Mouse (Mus musculus) intestine, postnatal 0 days (tissue): Measurements from ENCODE around the gene Notch2. TPM values are rescaled to one million over a fixed set of nuclear protein-coding genes. Genes with fewer than 3 reads are reported as not detected.
A peak's percentile ranks its signal among the peaks of the same experiment; 100 is the strongest.

Experiments
- ATAC-seq: fragments of 200-750 bp; cut with Nextera tagmentation; 2 replicates; pipeline ENCODE4 v1.8.0; 2017; ENCODE audit warnings: mild to moderate bottlenecking, moderate TSS enrichment, moderate library complexity
- H3K27ac ChIP-seq: fragments of 300-500 bp; sonication (generic); 2 replicates; pipeline ENCODE4 v1.5.1; 2014; ENCODE audit warnings: mild to moderate bottlenecking, low read depth, low read length, moderate library complexity
- H3K27me3 ChIP-seq: fragments of 300-500 bp; sonication (generic); replicated peaks from 2 replicates; pipeline ENCODE4 v1.6.1; 2014; ENCODE audit warnings: low read length, mixed read lengths; ENCODE audit not compliant: control insufficient read depth, insufficient read depth
- H3K36me3 ChIP-seq: fragments of 300-500 bp; sonication (generic); 2 replicates; pipeline ENCODE4 v1.6.1; 2014; ENCODE audit warnings: mild to moderate bottlenecking, moderate library complexity; ENCODE audit not compliant: control insufficient read depth, insufficient read depth
- H3K4me1 ChIP-seq: fragments of 300-500 bp; sonication (generic); replicated peaks from 2 replicates; pipeline ENCODE4 v1.6.1; 2014; ENCODE audit warnings: antibody characterized with exemption, low read length, mixed read lengths; ENCODE audit not compliant: control insufficient read depth, insufficient read depth
- H3K4me2 ChIP-seq: fragments of 300-500 bp; sonication (generic); replicated peaks from 2 replicates; pipeline ENCODE4 v1.6.1; 2014; ENCODE audit warnings: low read depth, mild to moderate bottlenecking, moderate library complexity
- H3K4me3 ChIP-seq: fragments of 300-500 bp; sonication (generic); 2 replicates; pipeline ENCODE4 v1.5.1; 2014; ENCODE audit warnings: low read depth, low read length
- H3K9ac ChIP-seq: fragments of 300-500 bp; sonication (generic); 2 replicates; pipeline ENCODE4 v1.6.1; 2014; ENCODE audit warnings: mild to moderate bottlenecking, low read depth, low read length
- H3K9me3 ChIP-seq: fragments of 300-500 bp; sonication (generic); 2 replicates; pipeline ENCODE4 v1.6.1; 2016; ENCODE audit warnings: mixed run types; ENCODE audit not compliant: control insufficient read depth
- CTCF ChIP-seq: sonication (generic); IDR thresholded peaks from 2 replicates; pipeline ENCODE4 v1.5.1; 2016; ENCODE audit warnings: low read depth, mild to moderate bottlenecking, control low read depth, antibody characterized with exemption, moderate library complexity
- WGBS: fragments of 180-500 bp; shearing (Covaris S2); extraction: QIAGEN DNeasy Blood & Tissue Kit; methylation state at CpG from one replicate; pipeline ENCODE4 v1.1.7; 2014; 5-methylcytosine and 5-hydroxymethylcytosine counted together
- polyA plus RNA-seq: library from polyadenylated mRNA; unstranded; fragments of >200 nt; fragmentation: Nextera tagmentation; extraction: Ambion mirVana; gene quantifications from 2 replicates; pipeline ENCODE4 v1.2.1, GENCODE M21; 2015

Notch2 gene
- polyA plus RNA-seq, 1 experiment from 2014 or later = 4.9 TPM

- Histone ChIP-seq H3K36me3 (peaks cover 66% of the 10 kb centered on the region), H3K9me3 (peaks cover 6% of the 10 kb centered on the region; the same call in 1 of the 2 replicates), H3K4me3 (no peak overlapping the region), H3K9ac (no peak overlapping the region), H3K27ac (no peak overlapping the region), H3K4me1 (no peaks in the 10 kb centered on the region), H3K27me3 (no peaks in the 10 kb centered on the region), H3K4me2 (no peak overlapping the region)
- no peak for ATAC-seq
- WGBS = 76% methylated on average over 10 of the region's 10 CpGs
- no peak for TF ChIP-seq CTCF
Observed at GRCm38 (mm10) chr3:98101541-98101940, 88.2 kb downstream of the Notch2 start.

- peaks cover 65% of the 10 kb centered on the region for H3K36me3 ChIP-seq
- H3K4me1 ChIP-seq = no peaks in the 10 kb centered on the region
- TF ChIP-seq CTCF = no peak
- no peak overlapping the region for H3K4me3 ChIP-seq
- peaks cover 6% of the 10 kb centered on the region; the same call in 1 of the 2 replicates for H3K9me3 ChIP-seq
- H3K27ac ChIP-seq = no peak overlapping the region
- no peak overlapping the region for H3K4me2 ChIP-seq
- 55% methylated on average over 9 of the region's 9 CpGs for WGBS
- ATAC-seq = no peak
- no peak overlapping the region for H3K9ac ChIP-seq
- H3K27me3 ChIP-seq = no peaks in the 10 kb centered on the region
Observed at GRCm38 (mm10) chr3:98104851-98105471, 91.6 kb downstream of the Notch2 start.

GRCm38 (mm10) chr3:98105496-98105895 is 92.2 kb downstream of the Notch2 start:
- no peak for ATAC-seq
- H3K27me3 ChIP-seq = no peaks in the 10 kb centered on the region
- H3K27ac ChIP-seq = no peak overlapping the region
- H3K4me2 ChIP-seq = no peak overlapping the region
- no peak for TF ChIP-seq CTCF
- peaks cover 59% of the 10 kb centered on the region for H3K36me3 ChIP-seq
- H3K9ac ChIP-seq = no peak overlapping the region
- peaks cover 6% of the 10 kb centered on the region; the same call in 1 of the 2 replicates for H3K9me3 ChIP-seq
- 86% methylated on average over 6 of the region's 6 CpGs for WGBS
- no peaks in the 10 kb centered on the region for H3K4me1 ChIP-seq
- H3K4me3 ChIP-seq = no peak overlapping the region

- Histone ChIP-seq H3K9ac (no peak overlapping the region), H3K4me3 (no peak overlapping the region), H3K9me3 (peaks cover 6% of the 10 kb centered on the region; the same call in 1 of the 2 replicates), H3K27me3 (no peaks in the 10 kb centered on the region), H3K36me3 (peaks cover 59% of the 10 kb centered on the region), H3K4me1 (no peaks in the 10 kb centered on the region), H3K4me2 (no peak overlapping the region), H3K27ac (no peak overlapping the region)
- no peak for TF ChIP-seq CTCF
- no peak for ATAC-seq
- WGBS = 52% methylated on average over 4 of the region's 4 CpGs
Observed at GRCm38 (mm10) chr3:98106115-98106514, 92.8 kb downstream of the Notch2 start.

GRCm38 (mm10) chr3:98106590-98107313 is 93.4 kb downstream of the Notch2 start:
- H3K4me1 ChIP-seq = no peaks in the 10 kb centered on the region
- H3K4me2 ChIP-seq = no peak overlapping the region
- ATAC-seq = 0 out of 2 replicates have a peak, but pooled peaks have one; percentile 31
- no peaks in the 10 kb centered on the region for H3K27me3 ChIP-seq
- no peak overlapping the region for H3K9ac ChIP-seq
- TF ChIP-seq CTCF = no peak
- WGBS = 73% methylated on average over 12 of the region's 12 CpGs
- H3K27ac ChIP-seq = no peak overlapping the region
- H3K36me3 ChIP-seq = peaks cover 61% of the 10 kb centered on the region
- H3K9me3 ChIP-seq = peaks cover 6% of the 10 kb centered on the region; the same call in 1 of the 2 replicates
- no peak overlapping the region for H3K4me3 ChIP-seq

- no peak overlapping the region for H3K4me3 ChIP-seq
- H3K4me1 ChIP-seq = no peaks in the 10 kb centered on the region
- ATAC-seq = no peak
- H3K9ac ChIP-seq = no peak overlapping the region
- no peaks in the 10 kb centered on the region for H3K9me3 ChIP-seq
- WGBS = 46% methylated on average over 4 of the region's 4 CpGs
- no peak for TF ChIP-seq CTCF
- H3K27ac ChIP-seq = no peak overlapping the region
- no peak overlapping the region for H3K4me2 ChIP-seq
- H3K27me3 ChIP-seq = no peaks in the 10 kb centered on the region
- peaks cover 51% of the 10 kb centered on the region for H3K36me3 ChIP-seq
Observed at GRCm38 (mm10) chr3:98108416-98108815, 95.1 kb downstream of the Notch2 start.
